Mouse (Mus musculus): ENCODE results near the gene Gm7102.
"Not testable (repeated sequence)": the region's sequence is repeated elsewhere in the genome, so short reads cannot be mapped to it uniquely, and the experiment has no call there.

Gene Gm7102

GRCm38 (mm10) chr19:61175756-61176324 is at the start of gene Gm7102:
Gm7102 (minus strand) TSS chr19:61176309.
- DNase-seq (ENCODE audit: low spot score): no peak

GRCm38 (mm10) chr19:61224678-61225525 is 48.8 kb upstream of the Gm7102 start:
- DNase-seq (ENCODE audit: low spot score): no peak

GRCm38 (mm10) chr19:61223706-61224328 is 47.7 kb upstream of the Gm7102 start:
- DNase-seq (ENCODE audit: low spot score): no peak

- not testable (repeated sequence) for DNase-seq (ENCODE audit: low spot score)
Observed at GRCm38 (mm10) chr19:61207506-61207905, 31.4 kb upstream of the Gm7102 start.

GRCm38 (mm10) chr19:61199836-61200235 is 23.7 kb upstream of the Gm7102 start:
- DNase-seq (ENCODE audit: low spot score): no peak

- DNase-seq (ENCODE audit: low spot score): peak; percentile 34
Observed at GRCm38 (mm10) chr19:61199316-61199715, 23.2 kb upstream of the Gm7102 start.

GRCm38 (mm10) chr19:61183590-61183989 is 7.5 kb upstream of the Gm7102 start, which contains the start of gene Gm6020:
Gm6020 (plus strand) TSS chr19:61183890.
- not testable (repeated sequence) for DNase-seq (ENCODE audit: low spot score)

GRCm38 (mm10) chr19:61151701-61152420 is 24.2 kb downstream of the Gm7102 start:
- DNase-seq (ENCODE audit: low spot score): no peak

GRCm38 (mm10) chr19:61151372-61151700 is 24.8 kb downstream of the Gm7102 start:
- no peak for DNase-seq (ENCODE audit: low spot score)

GRCm38 (mm10) chr19:61141299-61141698 is 34.8 kb downstream of the Gm7102 start:
- DNase-seq (ENCODE audit: low spot score): no peak

- DNase-seq (ENCODE audit: low spot score): peak; percentile 16
Observed at GRCm38 (mm10) chr19:61140342-61141206, 35.5 kb downstream of the Gm7102 start, which contains the start of gene Zfp950. Zfp950 (minus strand) TSS chr19:61140840.

- DNase-seq (ENCODE audit: low spot score): no peak
Observed at GRCm38 (mm10) chr19:61138655-61139054, 37.5 kb downstream of the Gm7102 start.

- DNase-seq (ENCODE audit: low spot score): no peak
Observed at GRCm38 (mm10) chr19:61131096-61131495, 45.0 kb downstream of the Gm7102 start.
